Mouse (Mus musculus): ENCODE data around the gene Olfr1226.
"Not testable (repeated sequence)": the region's sequence is repeated elsewhere in the genome, so short reads cannot be mapped to it uniquely, and the experiment has no call there.

The Olfr1226 gene

GRCm38 (mm10) chr2:89199948-89200347 is at the start of gene Olfr1226:
TSS of gene Olfr1226 (minus strand) at chr2:89200048.
- DNase-seq = no peak

- DNase-seq = no peak
Observed at GRCm38 (mm10) chr2:89196325-89196982, 3.4 kb downstream of the Olfr1226 start.

GRCm38 (mm10) chr2:89174569-89174968 is 25.3 kb downstream of the Olfr1226 start, which contains the start of gene Olfr1225:
TSS of gene Olfr1225 (minus strand) at chr2:89174669.
- DNase-seq = no peak

- not testable (repeated sequence) for DNase-seq
Observed at GRCm38 (mm10) chr2:89164711-89165110, 35.1 kb downstream of the Olfr1226 start.

- not testable (repeated sequence) for DNase-seq
Observed at GRCm38 (mm10) chr2:89163991-89164390, 35.9 kb downstream of the Olfr1226 start, which contains the start of gene Olfr1224-ps1. TSS of gene Olfr1224-ps1 (minus strand) at chr2:89164091.

GRCm38 (mm10) chr2:89151460-89151859 is 48.4 kb downstream of the Olfr1226 start, which contains the start of gene Olfr1223:
TSS of gene Olfr1223 (minus strand) at chr2:89151560.
- no peak for DNase-seq

All from right cerebral cortex, postnatal 4 days (tissue).